Mouse (Mus musculus): ENCODE results near the gene Pde6c.

DNA sequence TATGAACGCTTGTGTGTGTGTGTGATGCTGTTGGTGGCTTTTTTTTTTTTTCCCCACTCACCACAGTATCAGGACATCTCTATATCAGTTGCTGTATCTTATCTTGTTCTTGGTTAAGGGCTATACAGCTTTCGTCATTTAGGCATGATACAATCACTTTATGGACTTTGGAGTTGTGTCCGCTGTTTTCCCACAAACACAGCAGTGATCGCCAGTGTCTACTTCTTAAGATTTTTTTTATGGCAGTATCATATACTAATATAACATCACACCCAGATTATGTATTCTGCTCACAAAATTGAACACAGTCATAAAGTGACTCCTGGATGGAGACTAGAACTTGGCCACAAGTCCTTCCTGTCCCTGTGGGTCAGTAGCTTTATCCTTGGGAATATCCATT lies 24.7 kb upstream of the Pde6c start:
- no peak for TF ChIP-seq CTCF (conservative IDR thresholded peaks at IDR 0.05; ENCODE audit: low read length)
- no peak for TF ChIP-seq POU5F1 (IDR thresholded peaks at IDR 0.05; ENCODE audit: borderline replicate concordance, low read length)

All from E14TG2a.4 (cell line).